Mouse (Mus musculus): ENCODE data around the gene Glb1. TPM values are rescaled to one million over a fixed set of nuclear protein-coding genes. Genes with fewer than 3 reads are reported as not detected.

Gene Glb1
- total RNA-seq, 1 experiment from 2014 or later = 10.7 TPM

GRCm38 (mm10) chr9:114426201-114426600 lies 25.3 kb downstream of the Glb1 start:
- ATAC-seq (replicated peaks; ENCODE audit: insufficient number of reproducible peaks, low FRiP score, low TSS enrichment, poor library complexity, severe bottlenecking) = no peak

- no peak for ATAC-seq (replicated peaks; ENCODE audit: insufficient number of reproducible peaks, low FRiP score, low TSS enrichment, poor library complexity, severe bottlenecking)
Measured at GRCm38 (mm10) chr9:114427425-114427824, 26.5 kb downstream of the Glb1 start.

DNA sequence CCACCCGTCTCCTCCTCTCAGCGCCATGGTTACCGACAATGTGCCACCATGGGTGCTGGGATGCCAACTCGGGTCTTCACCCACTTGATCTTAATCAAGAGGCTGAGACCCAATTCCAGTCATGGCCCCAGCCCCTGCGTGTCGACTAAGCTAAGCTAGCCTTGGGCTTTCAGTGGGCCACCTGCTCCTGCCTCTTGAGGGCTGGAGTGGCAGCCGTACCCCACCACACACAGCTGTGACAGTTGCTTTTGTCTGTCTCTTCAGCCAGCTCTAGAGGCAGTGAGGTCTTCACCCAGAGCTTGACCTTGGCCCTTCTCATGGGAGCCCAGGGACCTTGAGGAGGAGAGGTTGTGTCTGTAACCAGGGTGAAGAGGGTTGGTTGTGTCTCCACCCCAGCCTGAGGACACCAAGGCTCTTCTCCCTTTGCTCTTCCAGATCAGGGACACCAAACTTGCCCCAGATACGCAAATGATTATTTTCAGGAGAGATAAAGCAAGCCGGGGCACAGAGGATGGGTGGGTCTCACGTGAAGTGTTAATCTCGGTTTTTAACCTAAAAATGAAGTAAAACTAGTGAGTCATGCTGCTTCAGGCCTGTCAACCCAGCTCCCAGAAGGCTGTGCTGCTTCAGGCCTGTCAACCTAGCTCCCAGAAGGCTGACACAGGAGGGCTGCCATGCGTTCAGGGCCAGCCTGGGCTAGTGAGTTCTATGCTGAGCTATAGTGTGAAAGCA lies 27.4 kb downstream of the Glb1 start:
- no peak for ATAC-seq (replicated peaks; ENCODE audit: insufficient number of reproducible peaks, low FRiP score, low TSS enrichment, poor library complexity, severe bottlenecking)

DNA sequence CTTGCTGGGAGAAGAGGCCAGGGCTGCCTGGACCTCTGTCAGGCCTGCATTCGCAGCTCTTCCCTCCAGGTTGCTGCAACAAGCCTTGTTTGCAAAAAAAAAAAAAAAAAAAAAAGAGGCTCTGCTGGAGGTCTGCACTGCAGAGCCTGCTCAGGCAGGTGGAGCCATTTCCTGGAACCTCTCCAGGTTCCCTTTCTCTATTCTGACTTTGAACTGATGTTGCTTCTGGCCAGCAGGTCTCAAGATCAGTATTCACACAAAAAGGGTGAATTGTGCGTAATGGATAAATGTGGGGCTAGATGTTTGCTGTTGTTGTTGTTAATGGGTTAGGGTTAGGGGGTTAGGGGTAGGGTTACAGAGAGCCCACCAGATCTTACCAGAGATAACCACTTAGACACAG lies 34.8 kb downstream of the Glb1 start:
- ATAC-seq (replicated peaks; ENCODE audit: insufficient number of reproducible peaks, low FRiP score, low TSS enrichment, poor library complexity, severe bottlenecking) = no peak

DNA sequence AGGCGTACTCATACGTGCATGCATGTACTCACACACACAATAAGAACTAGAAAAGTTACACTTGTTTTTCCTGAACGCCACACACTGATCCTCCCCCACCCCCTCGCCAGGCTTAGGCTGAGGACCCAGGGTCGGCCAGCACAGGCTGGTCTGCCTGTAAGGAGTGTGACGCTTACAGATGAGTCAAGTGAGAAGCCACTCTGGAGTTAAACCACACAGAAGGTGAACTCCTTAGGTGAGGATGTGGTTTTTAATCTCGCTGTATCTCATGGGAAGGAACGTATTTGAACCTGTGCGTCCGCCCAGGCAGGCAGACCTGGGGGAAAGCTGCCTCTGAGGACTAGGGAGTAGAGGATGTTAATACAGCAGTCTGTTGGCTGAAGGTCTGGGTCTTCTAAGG lies 39.7 kb downstream of the Glb1 start:
- no peak for ATAC-seq (replicated peaks; ENCODE audit: insufficient number of reproducible peaks, low FRiP score, low TSS enrichment, poor library complexity, severe bottlenecking)

DNA sequence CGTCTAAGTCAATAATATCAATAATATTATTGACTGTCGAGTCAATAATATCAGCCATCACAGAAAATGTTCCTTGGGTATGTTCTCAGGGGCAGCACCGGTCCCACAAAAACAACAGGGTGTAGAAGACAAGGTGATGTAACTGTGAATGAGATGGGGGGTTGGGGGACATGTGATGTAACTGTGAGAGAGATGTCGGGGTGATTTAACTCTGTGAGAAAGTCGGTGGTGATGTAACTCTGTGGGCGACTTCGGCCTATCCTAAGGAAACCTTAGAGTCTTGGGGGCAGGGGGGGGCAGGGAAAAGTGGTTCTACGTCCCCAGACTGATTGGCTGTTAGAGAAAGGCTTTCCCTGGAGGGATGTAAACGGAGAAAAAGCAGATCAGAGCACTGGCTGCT lies 41.3 kb downstream of the Glb1 start:
- no peak for ATAC-seq (replicated peaks; ENCODE audit: insufficient number of reproducible peaks, low FRiP score, low TSS enrichment, poor library complexity, severe bottlenecking)

DNA sequence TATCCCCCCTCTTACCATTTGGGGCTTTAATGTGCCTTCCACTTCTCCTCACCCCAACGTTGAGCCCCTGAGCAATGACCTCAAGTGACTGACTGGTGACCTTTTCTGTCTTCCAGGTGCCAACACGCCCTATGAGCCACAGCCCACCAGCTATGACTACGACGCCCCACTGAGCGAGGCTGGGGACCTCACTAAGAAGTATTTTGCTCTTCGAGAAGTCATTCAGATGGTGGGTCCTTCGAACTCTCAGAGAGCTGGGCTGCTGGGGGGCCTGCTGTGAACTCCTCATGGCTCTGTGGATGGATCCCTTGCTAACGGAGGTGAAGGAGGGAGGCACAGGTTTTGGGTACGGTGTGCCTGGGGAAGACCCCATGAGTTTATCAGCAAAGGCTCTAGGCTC lies 42.0 kb downstream of the Glb1 start:
- ATAC-seq (replicated peaks; ENCODE audit: insufficient number of reproducible peaks, low FRiP score, low TSS enrichment, poor library complexity, severe bottlenecking) = no peak

GRCm38 (mm10) chr9:114443351-114443750 lies 42.5 kb downstream of the Glb1 start:
- no peak for ATAC-seq (replicated peaks; ENCODE audit: insufficient number of reproducible peaks, low FRiP score, low TSS enrichment, poor library complexity, severe bottlenecking)

GRCm38 (mm10) chr9:114446887-114447286 lies 46.0 kb downstream of the Glb1 start:
- no peak for ATAC-seq (replicated peaks; ENCODE audit: insufficient number of reproducible peaks, low FRiP score, low TSS enrichment, poor library complexity, severe bottlenecking)

GRCm38 (mm10) chr9:114448700-114449099 lies 47.8 kb downstream of the Glb1 start:
- ATAC-seq (replicated peaks; ENCODE audit: insufficient number of reproducible peaks, low FRiP score, low TSS enrichment, poor library complexity, severe bottlenecking) = no peak

DNA sequence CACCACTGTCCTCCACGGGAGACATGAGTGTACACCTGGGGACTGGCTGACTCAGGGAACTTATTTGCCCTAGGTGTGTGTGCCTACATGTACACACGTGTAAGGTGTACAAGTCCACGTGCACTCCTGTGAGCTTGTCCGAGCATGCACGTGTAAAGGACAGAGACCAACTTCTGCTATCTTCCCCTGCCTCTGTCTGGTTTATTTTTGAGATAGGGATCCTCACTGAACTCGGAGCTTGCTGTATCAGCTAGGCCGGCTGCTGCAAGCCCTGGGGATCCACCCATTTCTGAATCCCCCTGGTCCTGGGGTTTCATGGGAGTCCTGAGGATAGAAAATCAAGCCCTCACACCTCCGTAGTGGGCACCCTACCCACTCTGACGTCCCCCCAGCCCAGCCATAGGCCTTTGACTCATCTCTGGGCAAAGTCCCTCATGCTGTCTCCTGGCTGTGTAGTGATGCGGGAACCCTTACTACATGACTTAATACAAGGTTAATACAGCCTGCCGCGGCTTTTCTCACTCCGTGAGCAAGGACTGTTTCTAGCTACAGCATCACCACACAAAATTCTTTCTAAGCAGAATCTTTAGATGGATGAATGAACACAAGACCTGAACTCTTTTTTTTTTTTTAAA lies 48.4 kb downstream of the Glb1 start:
- ATAC-seq (replicated peaks; ENCODE audit: insufficient number of reproducible peaks, low FRiP score, low TSS enrichment, poor library complexity, severe bottlenecking) = no peak

DNA sequence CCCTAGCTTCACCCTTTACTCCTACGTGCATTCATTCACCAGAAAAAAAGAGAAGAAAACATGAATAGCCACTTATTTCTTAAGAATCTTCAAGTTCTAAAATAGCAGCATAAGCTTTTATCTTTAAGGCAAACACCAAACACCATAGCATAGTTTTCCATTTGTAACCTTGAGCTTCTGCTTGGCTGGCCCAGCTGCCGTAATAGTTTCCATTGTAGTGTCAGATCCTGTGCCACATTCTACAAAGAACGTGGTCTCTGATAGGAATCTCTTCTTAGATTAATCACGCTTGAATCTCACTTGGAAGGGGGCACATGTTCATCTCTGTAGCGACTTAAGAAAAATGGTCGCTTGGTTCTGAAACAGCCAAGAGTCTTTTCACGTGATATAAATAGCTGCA lies 50.7 kb downstream of the Glb1 start:
- ATAC-seq (replicated peaks; ENCODE audit: insufficient number of reproducible peaks, low FRiP score, low TSS enrichment, poor library complexity, severe bottlenecking) = no peak

DNA sequence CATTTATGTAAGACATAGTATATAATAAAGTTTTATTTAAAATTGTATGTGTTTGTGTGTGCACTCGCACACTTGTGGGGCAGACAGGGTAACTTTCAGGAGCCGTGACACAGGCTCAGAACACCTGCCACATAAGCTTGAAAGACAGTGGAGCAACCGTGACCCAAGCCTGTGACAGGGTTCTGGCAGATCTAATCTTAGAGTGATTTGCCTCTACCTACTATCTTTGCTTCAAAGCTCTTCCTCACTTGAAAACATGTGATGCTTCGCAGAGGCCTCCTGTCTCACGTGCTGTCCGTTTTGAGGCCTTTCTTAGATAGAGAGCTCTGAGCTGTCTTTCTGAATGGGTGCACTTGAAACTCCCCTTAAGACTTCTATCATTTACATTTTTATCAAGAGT lies 51.5 kb downstream of the Glb1 start:
- ATAC-seq (replicated peaks; ENCODE audit: insufficient number of reproducible peaks, low FRiP score, low TSS enrichment, poor library complexity, severe bottlenecking) = no peak

GRCm38 (mm10) chr9:114455420-114455819 lies 54.5 kb downstream of the Glb1 start:
- no peak for ATAC-seq (replicated peaks; ENCODE audit: insufficient number of reproducible peaks, low FRiP score, low TSS enrichment, poor library complexity, severe bottlenecking)

DNA sequence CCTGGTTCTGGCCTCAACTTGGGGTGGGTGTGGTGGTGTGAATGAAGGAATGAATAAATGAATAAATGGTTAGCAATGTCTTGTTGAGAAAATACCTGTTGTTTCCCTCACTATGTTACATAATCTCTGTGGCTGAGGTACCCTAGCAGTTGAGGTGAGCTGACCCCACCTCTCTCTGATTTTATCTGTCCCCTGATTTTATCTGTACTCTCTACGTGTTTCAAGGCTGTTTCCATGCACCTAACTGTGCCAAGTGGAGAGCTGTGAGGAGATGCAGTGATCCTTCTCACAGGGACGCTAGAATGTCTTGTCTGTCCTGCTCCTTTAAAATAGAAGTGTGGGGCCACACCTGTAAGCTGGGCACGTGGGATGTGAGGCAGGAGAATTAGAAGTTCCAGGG lies 57.6 kb downstream of the Glb1 start:
- ATAC-seq (replicated peaks; ENCODE audit: insufficient number of reproducible peaks, low FRiP score, low TSS enrichment, poor library complexity, severe bottlenecking) = no peak

- ATAC-seq (replicated peaks; ENCODE audit: insufficient number of reproducible peaks, low FRiP score, low TSS enrichment, poor library complexity, severe bottlenecking) = no peak
Measured at GRCm38 (mm10) chr9:114462569-114462968, 61.7 kb downstream of the Glb1 start.

- ATAC-seq (replicated peaks; ENCODE audit: insufficient number of reproducible peaks, low FRiP score, low TSS enrichment, poor library complexity, severe bottlenecking) = no peak
Measured at GRCm38 (mm10) chr9:114465442-114465841, 64.6 kb downstream of the Glb1 start.

DNA sequence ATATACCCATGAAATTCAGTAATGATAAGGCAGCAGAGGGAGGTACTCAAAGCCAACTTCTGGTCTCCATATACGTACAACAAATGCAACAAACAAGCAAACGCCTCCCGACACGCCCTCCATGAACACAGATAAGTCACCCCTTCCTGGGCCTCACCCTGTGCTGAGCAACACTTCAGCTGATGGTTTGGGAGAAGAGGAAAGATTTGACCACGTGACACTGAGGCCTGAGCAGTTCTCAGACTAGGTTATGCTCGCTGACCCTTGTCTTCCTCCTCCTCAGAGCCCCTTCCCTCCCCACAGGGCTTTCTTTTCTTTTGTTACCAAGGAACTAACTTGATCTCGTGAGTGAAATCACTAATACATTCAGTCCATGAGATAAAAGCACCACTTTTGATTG lies 66.0 kb downstream of the Glb1 start:
- no peak for ATAC-seq (replicated peaks; ENCODE audit: insufficient number of reproducible peaks, low FRiP score, low TSS enrichment, poor library complexity, severe bottlenecking)

GRCm38 (mm10) chr9:114468217-114468616 lies 67.3 kb downstream of the Glb1 start:
- ATAC-seq (replicated peaks; ENCODE audit: insufficient number of reproducible peaks, low FRiP score, low TSS enrichment, poor library complexity, severe bottlenecking) = no peak

DNA sequence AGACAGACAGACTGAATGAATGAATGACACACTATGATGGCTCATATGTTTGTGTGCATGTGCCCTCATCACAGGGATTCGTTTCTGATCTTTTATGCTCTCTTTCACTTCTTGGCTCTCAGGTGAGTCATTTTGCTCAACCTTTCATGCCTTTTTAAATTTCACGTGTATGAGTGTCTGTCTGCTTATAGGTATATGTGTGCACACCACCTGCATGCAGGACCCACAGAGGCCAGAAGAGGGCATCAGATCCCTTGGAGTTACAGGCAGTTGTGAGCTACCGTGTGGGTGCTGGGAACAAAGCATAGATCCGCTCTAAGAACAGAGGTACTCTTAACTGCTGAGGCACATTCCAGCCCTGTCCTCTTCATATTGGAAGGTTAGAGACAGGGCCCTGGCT lies 67.8 kb downstream of the Glb1 start:
- no peak for ATAC-seq (replicated peaks; ENCODE audit: insufficient number of reproducible peaks, low FRiP score, low TSS enrichment, poor library complexity, severe bottlenecking)

DNA sequence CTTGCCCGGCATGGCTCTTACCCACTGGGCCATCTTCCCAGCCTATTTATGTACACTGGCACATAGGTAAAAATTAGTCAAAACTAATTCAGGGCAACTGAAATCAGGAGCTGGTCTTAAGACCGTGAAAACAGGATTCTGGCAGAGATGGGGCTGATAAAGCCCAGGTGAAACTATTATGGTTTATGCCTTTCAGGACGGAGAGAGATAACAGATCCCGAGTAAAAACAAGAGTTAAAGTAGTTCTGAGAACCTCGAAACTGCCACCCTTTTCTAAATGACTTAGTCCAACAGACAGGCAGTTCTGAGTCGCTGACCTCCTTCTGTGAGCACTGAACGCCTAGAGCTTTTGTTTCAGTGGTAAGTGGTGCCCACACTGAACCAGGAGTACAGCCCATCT lies 71.0 kb downstream of the Glb1 start:
- no peak for ATAC-seq (replicated peaks; ENCODE audit: insufficient number of reproducible peaks, low FRiP score, low TSS enrichment, poor library complexity, severe bottlenecking)
